Mouse (Mus musculus): ENCODE results near the gene Ldlrad1. TPM values are rescaled to one million over a fixed set of nuclear protein-coding genes. Genes with fewer than 3 reads are reported as not detected.

Gene Ldlrad1
- total and polyA plus RNA-seq, 3 experiments, result 0.15 TPM; not detected in 2

DNA sequence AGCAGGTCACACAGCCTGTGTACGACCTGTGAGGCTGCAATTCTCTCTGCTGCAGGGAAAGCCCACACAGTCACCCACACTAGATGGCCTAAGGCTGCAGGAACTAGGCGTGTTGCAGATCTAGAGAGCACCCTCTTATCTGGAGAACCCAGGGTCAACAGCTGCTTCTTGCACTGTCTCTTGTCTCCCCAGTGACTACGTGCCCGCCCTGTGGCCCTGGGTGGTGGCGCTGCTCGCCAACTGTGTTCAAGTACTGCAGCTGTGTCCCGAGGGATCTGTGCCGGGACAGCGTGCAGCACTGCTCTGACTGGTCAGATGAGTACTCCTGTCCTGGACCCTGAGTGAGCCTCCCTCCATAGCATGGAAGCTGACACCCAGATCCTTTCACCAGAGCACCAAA lies 8.6 kb downstream of the Ldlrad1 start (continued):
- TF ChIP-seq POLR2AphosphoS5 (IDR thresholded peaks at IDR 0.05; ENCODE audit: borderline replicate concordance, low read depth, low read length) (no peak), POLR2AphosphoS2 (IDR thresholded peaks at IDR 0.05; ENCODE audit: low read length) (no peak)

DNA sequence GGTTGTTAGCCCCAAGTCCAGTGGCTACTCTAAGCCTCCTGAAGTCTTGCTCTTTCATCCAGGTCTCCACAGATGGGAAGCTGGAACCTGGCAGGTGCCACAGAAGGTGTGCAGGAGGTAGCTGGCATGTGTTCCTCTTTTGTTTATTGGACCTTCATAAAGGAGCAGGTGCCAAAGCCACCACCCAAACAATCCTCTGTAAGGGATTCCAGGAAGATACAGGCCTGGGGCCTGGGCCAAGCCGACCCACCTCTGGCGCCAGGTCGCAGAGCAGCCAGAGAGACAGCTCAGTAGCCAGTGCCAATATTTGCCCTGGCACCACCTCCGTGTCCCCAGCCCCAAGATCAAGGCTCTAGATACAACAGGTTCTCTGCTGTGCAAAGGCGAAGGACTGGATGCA lies 12.5 kb downstream of the Ldlrad1 start:
- Histone ChIP-seq H3K27ac (ENCODE audit: control insufficient read depth, low read depth, low read length) (no peak overlapping the region), H3K27me3 (ENCODE audit: control insufficient read depth in 1 of 2, insufficient read depth in 2 of 2, low read length in 2 of 2) (no peaks in the 10 kb centered on the region), H3K36me3 (ENCODE audit: control insufficient read depth in 1 of 2, insufficient read depth in 2 of 2, low read length in 2 of 2) (peaks cover 0 to 11% of the 10 kb centered on the region in 2 experiments; a peak in 2 of 4 replicates), H3K79me2 (ENCODE audit: control insufficient read depth, insufficient read depth, low read length, poor library complexity) (no peaks in the 10 kb centered on the region), H3K9me3 (replicated peaks; ENCODE audit: insufficient read depth, low read length) (no peaks in the 10 kb centered on the region), H3K9ac (ENCODE audit: control insufficient read depth, low read depth, low read length, poor library complexity, severe bottlenecking) (no peak overlapping the region), H3K4me3 (ENCODE audit: control insufficient read depth in 1 of 2, insufficient read depth in 1 of 2, low read depth in 2 of 2, low read length in 2 of 2) (no peak overlapping the region), H3K4me1 (ENCODE audit: control insufficient read depth in 1 of 2, insufficient read depth in 2 of 2, low read length in 2 of 2) (peaks cover 12 to 41% of the 10 kb centered on the region in 2 experiments)
- TF ChIP-seq MAFK (IDR thresholded peaks at IDR 0.05; ENCODE audit: borderline replicate concordance, low read depth, low read length), result no peak
- no peak for TF ChIP-seq POLR2A (IDR thresholded peaks at IDR 0.05; ENCODE audit: control insufficient read depth in 1 of 2, insufficient read depth in 1 of 2, low read depth in 1 of 2, low read length in 2 of 2, poor library complexity in 1 of 2)
- no peak for TF ChIP-seq ELF1 (IDR thresholded peaks at IDR 0.05; ENCODE audit: low read depth, low read length)
- no peak for TF ChIP-seq SMC3 (IDR thresholded peaks at IDR 0.05; ENCODE audit: low read depth, low read length)
- no peak for TF ChIP-seq MEF2A (IDR thresholded peaks at IDR 0.05; ENCODE audit: extremely low read depth, insufficient replicate concordance, low read depth, low read length, poor library complexity, severe bottlenecking)
- DNase-seq (ENCODE audit: low read depth, low spot score), result no peak

DNA sequence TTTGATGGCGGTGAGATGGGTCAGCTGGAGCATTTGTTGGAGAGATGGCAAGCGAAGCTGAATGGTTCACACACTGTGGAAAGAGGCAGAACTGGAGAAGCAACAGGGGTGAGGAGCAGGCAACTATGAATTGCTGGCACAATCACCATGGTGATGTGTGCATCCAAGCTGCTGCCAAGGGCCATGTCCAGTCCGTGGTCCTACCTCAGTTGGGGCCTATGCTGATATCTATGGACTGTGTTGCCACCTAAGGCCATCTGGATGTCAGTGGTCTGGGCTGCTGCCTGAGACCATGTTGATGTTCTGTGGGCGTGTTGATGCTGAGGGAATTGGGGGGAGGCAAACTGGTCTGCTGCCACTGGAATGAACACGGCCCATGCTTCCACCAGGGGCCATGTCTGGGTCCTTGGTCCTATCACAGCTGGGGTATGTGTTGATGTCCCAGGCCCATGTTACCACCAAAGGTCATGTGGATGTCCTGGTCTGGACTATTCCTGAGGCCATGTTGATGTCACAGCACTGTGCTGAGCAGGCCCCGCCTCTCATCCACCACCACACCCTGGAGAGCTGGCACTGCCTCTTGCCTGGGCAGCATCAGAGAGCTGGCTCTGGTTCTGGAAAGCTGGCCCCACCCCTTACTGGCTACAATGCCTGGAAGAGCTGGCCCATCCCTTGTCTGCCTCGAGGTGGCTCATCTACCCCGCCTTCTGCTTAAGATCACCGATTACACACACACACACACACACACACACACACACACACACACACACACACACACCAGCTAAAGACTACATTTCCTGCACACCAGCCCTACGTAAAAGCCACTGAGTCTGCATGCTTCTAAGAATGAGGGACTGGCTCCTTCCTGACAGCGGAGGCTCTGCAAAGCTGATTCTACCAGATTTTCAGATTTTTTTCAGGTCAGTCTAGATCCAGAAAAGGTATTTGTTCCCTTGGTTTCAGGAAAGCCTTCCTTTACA lies 14.5 kb downstream of the Ldlrad1 start:
- DNase-seq (ENCODE audit: low read depth, low spot score), result peak; percentile 13
- no peak for TF ChIP-seq TCF12 (IDR thresholded peaks at IDR 0.05; ENCODE audit: low read depth, low read length)
- TF ChIP-seq ZMIZ1 (IDR thresholded peaks at IDR 0.05; ENCODE audit: low read depth, low read length), result no peak
- no peak for TF ChIP-seq NRF1 (IDR thresholded peaks at IDR 0.05; ENCODE audit: insufficient read depth, low read depth, low read length, poor library complexity, severe bottlenecking)
- no peak for TF ChIP-seq TBP (IDR thresholded peaks at IDR 0.05; ENCODE audit: low read depth, low read length)
- no peak for TF ChIP-seq ZC3H11A (IDR thresholded peaks at IDR 0.05; ENCODE audit: low read depth, low read length)
- H3K9ac ChIP-seq (ENCODE audit: control insufficient read depth, low read depth, low read length, poor library complexity, severe bottlenecking), result no peak overlapping the region
- no peaks in the 10 kb centered on the region for H3K27me3 ChIP-seq (ENCODE audit: control insufficient read depth in 1 of 2, insufficient read depth in 2 of 2, low read length in 2 of 2)
- H3K36me3 ChIP-seq (ENCODE audit: control insufficient read depth in 1 of 2, insufficient read depth in 2 of 2, low read length in 2 of 2), result peaks cover 0 to 4% of the 10 kb centered on the region in 2 experiments; a peak in 2 of 4 replicates
- peaks cover 2 to 24% of the 10 kb centered on the region in 2 experiments; a peak in 3 of 4 replicates for H3K4me1 ChIP-seq (ENCODE audit: control insufficient read depth in 1 of 2, insufficient read depth in 2 of 2, low read length in 2 of 2)
- no peaks in the 10 kb centered on the region for H3K79me2 ChIP-seq (ENCODE audit: control insufficient read depth, insufficient read depth, low read length, poor library complexity)
- no peak overlapping the region for H3K4me3 ChIP-seq (ENCODE audit: control insufficient read depth in 1 of 2, insufficient read depth in 1 of 2, low read depth in 2 of 2, low read length in 2 of 2)
- no peaks in the 10 kb centered on the region for H3K9me3 ChIP-seq (replicated peaks; ENCODE audit: insufficient read depth, low read length)
- no peak overlapping the region for H3K27ac ChIP-seq (ENCODE audit: control insufficient read depth, low read depth, low read length)
